Mouse (Mus musculus) E14TG2a.4 (cell line): ENCODE results near the gene Ccdc180.

Source experiments
- H3K27me3 ChIP-seq: 2 replicates; pipeline ENCODE4 v1.6.1; 2014; ENCODE audit warnings: low read length, control low read depth; ENCODE audit not compliant: insufficient read depth
- H3K36me3 ChIP-seq: 2 replicates; pipeline ENCODE4 v1.6.1; 2014; ENCODE audit warnings: low read length, control low read depth; ENCODE audit not compliant: insufficient read depth
- H3K4me1 ChIP-seq: replicated peaks from 2 replicates; pipeline ENCODE4 v1.6.1; 2014; ENCODE audit warnings: low read depth, low read length, control low read depth
- H3K4me3 ChIP-seq: replicated peaks from 2 replicates; pipeline ENCODE4 v1.5.1; 2014; ENCODE audit warnings: mild to moderate bottlenecking, low read length
- H3K9me3 ChIP-seq: 2 replicates; pipeline ENCODE4 v1.6.1; 2014; ENCODE audit warnings: low read length, control low read depth
- CTCF ChIP-seq: conservative IDR thresholded peaks from 2 replicates; pipeline ENCODE4 v1.5.1; 2014; ENCODE audit warnings: low read length
- NANOG ChIP-seq: IDR thresholded peaks from 2 replicates; pipeline ENCODE4 v1.6.1; 2014; ENCODE audit warnings: borderline replicate concordance, low read length, mixed read lengths
- POU5F1 ChIP-seq: IDR thresholded peaks from 2 replicates; pipeline ENCODE4 v1.6.1; 2014; ENCODE audit warnings: low read length, borderline replicate concordance

The Ccdc180 gene

GRCm38 (mm10) chr4:45855803-45856424 lies 34.2 kb upstream of the Ccdc180 start:
- no peak overlapping the region for H3K4me3 ChIP-seq
- peaks cover 15% of the 10 kb centered on the region for H3K4me1 ChIP-seq
- peaks cover 7% of the 10 kb centered on the region; the same call in 1 of the 2 replicates for H3K9me3 ChIP-seq
- TF ChIP-seq CTCF (peak; percentile 72), NANOG (no peak), POU5F1 (no peak)
- peaks cover 51% of the 10 kb centered on the region for H3K27me3 ChIP-seq
- H3K36me3 ChIP-seq, result no peaks in the 10 kb centered on the region

- TF ChIP-seq POU5F1 (no peak), NANOG (no peak), CTCF (no peak)
- Histone ChIP-seq H3K9me3 (peaks cover 7% of the 10 kb centered on the region; the same call in 1 of the 2 replicates), H3K27me3 (peaks cover 52% of the 10 kb centered on the region), H3K4me1 (peaks cover 8% of the 10 kb centered on the region; the same call in 1 of the 2 replicates), H3K36me3 (no peaks in the 10 kb centered on the region), H3K4me3 (no peak overlapping the region)
Measured at GRCm38 (mm10) chr4:45861160-45861559, 28.9 kb upstream of the Ccdc180 start.

DNA sequence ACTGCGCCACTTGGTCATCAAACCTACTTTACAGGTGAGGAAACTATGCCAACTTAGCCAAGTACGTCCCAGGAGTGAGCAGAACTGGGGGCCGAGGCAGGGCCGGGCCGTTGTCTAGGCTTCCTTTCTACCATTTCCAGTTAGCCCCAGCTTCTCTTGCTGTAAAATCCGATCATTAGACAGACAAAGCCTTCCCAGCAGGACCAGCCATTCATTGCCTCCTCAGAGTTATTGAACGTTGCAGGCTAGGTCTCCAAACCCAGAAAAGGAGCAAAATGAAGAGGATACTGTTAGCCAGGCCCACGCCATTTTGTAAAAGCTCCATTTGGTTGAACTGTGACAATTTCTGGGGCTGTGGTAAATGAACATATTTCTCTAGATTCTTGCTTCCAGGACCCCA lies 22.7 kb upstream of the Ccdc180 start:
- H3K9me3 ChIP-seq, result no peaks in the 10 kb centered on the region
- peaks cover 27% of the 10 kb centered on the region for H3K27me3 ChIP-seq
- H3K36me3 ChIP-seq, result no peaks in the 10 kb centered on the region
- H3K4me3 ChIP-seq, result no peak overlapping the region
- TF ChIP-seq CTCF (no peak), NANOG (peak; percentile 46; the same call in 1 of the 2 replicates), POU5F1 (no peak)
- H3K4me1 ChIP-seq, result peaks cover 51% of the 10 kb centered on the region

- Histone ChIP-seq H3K36me3 (no peaks in the 10 kb centered on the region), H3K9me3 (0 out of 2 replicates have a peak, but pooled peaks cover 3% of the 10 kb centered on the region), H3K4me1 (peaks cover 51% of the 10 kb centered on the region), H3K4me3 (peak overlapping the region; percentile 52), H3K27me3 (peaks cover 27% of the 10 kb centered on the region)
- TF ChIP-seq CTCF (no peak), POU5F1 (no peak), NANOG (no peak)
Measured at GRCm38 (mm10) chr4:45869021-45869815, 20.9 kb upstream of the Ccdc180 start.

- no peaks in the 10 kb centered on the region for H3K36me3 ChIP-seq
- TF ChIP-seq NANOG (no peak), POU5F1 (no peak), CTCF (no peak)
- no peak overlapping the region for H3K4me3 ChIP-seq
- H3K9me3 ChIP-seq, result peaks cover 22% of the 10 kb centered on the region
- peaks cover 10% of the 10 kb centered on the region for H3K27me3 ChIP-seq
- H3K4me1 ChIP-seq, result peaks cover 37% of the 10 kb centered on the region
Measured at GRCm38 (mm10) chr4:45872147-45872546, 18.0 kb upstream of the Ccdc180 start.

- Histone ChIP-seq H3K36me3 (no peaks in the 10 kb centered on the region), H3K4me3 (no peak overlapping the region), H3K4me1 (no peaks in the 10 kb centered on the region), H3K27me3 (peaks cover 9% of the 10 kb centered on the region; the same call in 1 of the 2 replicates), H3K9me3 (peaks cover 22% of the 10 kb centered on the region)
- TF ChIP-seq CTCF (peak; percentile 82), NANOG (no peak)
Measured at GRCm38 (mm10) chr4:45878929-45879328, 11.2 kb upstream of the Ccdc180 start.

GRCm38 (mm10) chr4:45882521-45882920 lies 7.6 kb upstream of the Ccdc180 start:
- Histone ChIP-seq H3K36me3 (no peaks in the 10 kb centered on the region), H3K27me3 (peaks cover 24% of the 10 kb centered on the region), H3K9me3 (no peaks in the 10 kb centered on the region), H3K4me3 (no peak overlapping the region), H3K4me1 (peaks cover 3% of the 10 kb centered on the region)
- no peak for TF ChIP-seq NANOG
- TF ChIP-seq POU5F1, result no peak
- TF ChIP-seq CTCF, result no peak

DNA sequence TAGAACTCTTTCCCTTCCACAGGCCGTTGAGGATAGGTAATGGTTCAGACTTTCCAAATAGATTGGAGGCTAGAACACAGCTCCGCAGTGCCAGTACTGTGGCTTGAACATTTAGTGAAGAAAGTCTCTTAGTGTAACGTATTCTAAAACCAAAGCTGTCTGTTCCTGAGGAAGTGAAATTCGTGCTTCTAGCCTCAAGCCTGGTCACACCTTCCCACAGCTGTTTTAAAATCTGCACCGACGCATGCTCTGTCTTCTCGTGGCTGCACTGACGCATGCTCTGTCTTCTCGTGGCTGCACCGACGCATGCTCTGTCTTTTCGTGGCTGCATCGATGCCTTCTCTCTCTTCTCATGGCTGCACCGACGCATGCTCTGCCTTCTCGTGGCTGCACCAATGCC lies 6.9 kb upstream of the Ccdc180 start:
- Histone ChIP-seq H3K27me3 (peaks cover 24% of the 10 kb centered on the region), H3K9me3 (no peaks in the 10 kb centered on the region), H3K36me3 (no peaks in the 10 kb centered on the region), H3K4me3 (no peak overlapping the region), H3K4me1 (peaks cover 10% of the 10 kb centered on the region)
- TF ChIP-seq CTCF (no peak), POU5F1 (no peak), NANOG (no peak)
